Mouse (Mus musculus): ENCODE data around the gene Gba. TPM values are rescaled to one million over a fixed set of nuclear protein-coding genes. Genes with fewer than 3 reads are reported as not detected.

Gba gene
- polyA plus RNA-seq, 1 experiment from 2014 or later = 35.5 TPM

DNA sequence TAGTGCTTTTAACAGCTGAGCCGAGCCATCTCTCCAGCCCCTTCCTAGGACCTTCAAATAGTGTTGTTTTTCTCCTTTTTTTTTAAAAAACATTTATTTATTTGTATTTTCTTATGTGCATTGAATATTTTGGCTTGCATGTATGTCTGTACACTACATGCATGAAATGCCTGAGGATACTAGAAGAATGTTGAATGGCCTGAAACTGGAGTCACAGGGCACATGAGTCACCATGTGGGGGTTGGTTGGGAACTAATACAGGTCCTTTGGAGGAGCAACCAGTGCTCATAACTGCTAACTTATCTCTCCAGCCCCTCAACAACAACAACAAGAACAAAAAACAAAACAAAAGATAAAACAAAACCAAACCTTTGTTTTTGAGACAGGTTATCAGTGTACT lies 39.6 kb upstream of the Gba start:
- no peak overlapping the region for H3K4me2 ChIP-seq
- H3K4me3 ChIP-seq (ENCODE audit: low read depth, low read length) = no peak overlapping the region
- H3K36me3 ChIP-seq (ENCODE audit: insufficient read depth) = peaks cover 20% of the 10 kb centered on the region
- no peaks in the 10 kb centered on the region for H3K9me3 ChIP-seq (ENCODE audit: low read depth, low read length)
- H3K4me1 ChIP-seq (ENCODE audit: insufficient read depth) = no peaks in the 10 kb centered on the region
- TF ChIP-seq CTCF (IDR thresholded peaks at IDR 0.05; ENCODE audit: low read depth) = no peak
- ATAC-seq (ENCODE audit: insufficient read depth) = no peak
- 81% methylated on average over 1 of the region's 1 CpGs for WGBS
- H3K27me3 ChIP-seq (ENCODE audit: insufficient read depth, low read length) = peaks cover 10% of the 10 kb centered on the region
- H3K9ac ChIP-seq = no peak overlapping the region
- no peak for DNase-seq
- no peak overlapping the region for H3K27ac ChIP-seq (ENCODE audit: low read depth)

- TF ChIP-seq CTCF (IDR thresholded peaks at IDR 0.05; ENCODE audit: low read depth) = no peak
- H3K9ac ChIP-seq = peak overlapping the region; percentile 97
- H3K36me3 ChIP-seq (ENCODE audit: insufficient read depth) = peaks cover 26% of the 10 kb centered on the region
- no peaks in the 10 kb centered on the region for H3K4me1 ChIP-seq (ENCODE audit: insufficient read depth)
- H3K4me3 ChIP-seq (ENCODE audit: low read depth, low read length) = peak overlapping the region; percentile 93
- H3K4me2 ChIP-seq = peak overlapping the region; percentile 66
- ATAC-seq (ENCODE audit: insufficient read depth) (no peak), DNase-seq (no peak)
- H3K9me3 ChIP-seq (ENCODE audit: low read depth, low read length) = no peaks in the 10 kb centered on the region
- no peak overlapping the region for H3K27ac ChIP-seq (ENCODE audit: low read depth)
- H3K27me3 ChIP-seq (ENCODE audit: insufficient read depth, low read length) = peaks cover 3% of the 10 kb centered on the region
- 71% methylated on average over 5 of the region's 5 CpGs for WGBS
Measured at GRCm38 (mm10) chr3:89163643-89164245, 39.0 kb upstream of the Gba start.

DNA sequence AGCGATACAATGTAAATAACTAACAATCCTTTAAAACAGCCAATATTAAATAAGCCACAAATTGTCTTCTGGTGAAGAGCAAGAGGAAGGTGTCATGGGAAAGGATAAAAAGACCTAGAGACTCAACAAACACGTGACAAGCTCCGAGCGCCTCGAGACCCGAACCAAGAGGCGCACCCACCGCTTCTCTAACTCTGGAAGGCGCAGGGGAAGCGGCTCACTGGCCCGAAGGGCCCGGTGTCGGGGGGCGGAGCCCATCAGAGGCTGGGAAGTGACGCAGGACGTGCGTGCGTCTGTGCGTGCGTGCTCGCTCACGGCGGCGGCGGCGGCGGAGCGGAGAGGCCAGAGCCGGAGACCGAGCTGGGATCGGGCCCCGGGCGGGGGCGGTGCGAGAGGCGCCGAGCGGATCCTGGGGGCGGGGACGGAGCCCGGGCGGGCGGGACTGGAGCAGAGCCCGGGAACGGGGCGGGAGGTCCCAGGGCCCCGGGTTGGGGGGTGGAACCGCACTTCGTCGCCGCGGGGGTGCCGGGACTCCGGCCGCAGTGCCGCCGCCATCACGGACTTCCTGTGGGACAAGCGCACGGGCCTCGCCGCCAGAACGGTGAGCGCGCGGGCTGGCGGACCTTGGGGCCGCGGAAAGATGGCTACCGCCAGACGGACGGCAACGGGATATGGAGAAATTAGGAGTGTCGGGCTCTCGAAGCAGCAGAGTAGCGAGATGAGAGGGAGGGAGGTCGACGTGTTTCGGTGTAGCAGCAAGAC lies 38.0 kb upstream of the Gba start, which contains the start of gene Clk2:
Gene Clk2, plus strand, starts transcription at position 290 of the 762 bp plus-strand sequence.
- ATAC-seq (ENCODE audit: insufficient read depth) = peak; percentile 98
- H3K4me2 ChIP-seq = peak within 1 kb of the TSS; percentile 66
- no peak for TF ChIP-seq CTCF (IDR thresholded peaks at IDR 0.05; ENCODE audit: low read depth)
- peak within 1 kb of the TSS; percentile 93 for H3K4me3 ChIP-seq (ENCODE audit: low read depth, low read length)
- no peaks in the 10 kb centered on the region for H3K27me3 ChIP-seq (ENCODE audit: insufficient read depth, low read length)
- under 1% methylated on average over 76 of the region's 79 CpGs for WGBS
- H3K27ac ChIP-seq (ENCODE audit: low read depth) = peak within 1 kb of the TSS; percentile 98
- H3K4me1 ChIP-seq (ENCODE audit: insufficient read depth) = no peaks in the 10 kb centered on the region
- no peaks in the 10 kb centered on the region for H3K9me3 ChIP-seq (ENCODE audit: low read depth, low read length)
- H3K9ac ChIP-seq = peak within 1 kb of the TSS; percentile 97
- peaks cover 35% of the 10 kb centered on the region for H3K36me3 ChIP-seq (ENCODE audit: insufficient read depth)
- DNase-seq = peak; percentile 97

DNA sequence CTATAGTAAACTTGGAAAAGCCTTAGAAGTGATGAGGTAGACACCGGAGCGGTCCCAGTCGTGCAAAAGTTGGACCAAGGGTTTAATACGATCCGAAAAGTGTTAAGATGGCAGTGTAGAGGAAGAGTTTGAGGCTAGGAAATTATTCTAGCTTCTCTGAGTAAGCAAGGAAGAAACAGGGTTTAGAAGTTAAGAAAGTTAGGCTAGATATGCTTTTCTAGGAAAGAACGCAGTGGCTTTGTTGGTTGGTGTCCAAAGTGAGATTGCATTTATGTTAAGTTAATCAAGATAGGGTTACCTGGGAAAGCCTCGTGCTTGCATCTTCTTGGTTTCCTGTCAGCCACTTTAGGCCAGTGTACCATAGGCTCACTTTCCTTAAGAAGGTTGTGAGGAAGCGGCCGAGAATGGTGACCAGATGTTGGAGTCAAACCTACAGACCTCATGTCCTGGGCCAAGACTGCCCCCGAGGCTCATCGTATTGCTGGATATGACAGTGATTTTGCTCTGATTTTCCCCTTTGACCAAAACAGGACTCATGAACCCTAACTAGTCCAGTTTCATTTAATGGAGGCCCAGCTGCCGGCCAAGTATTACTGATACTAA lies 37.4 kb upstream of the Gba start:
- DNase-seq = peak; percentile 18
- Histone ChIP-seq H3K9ac (peak overlapping the region; percentile 97), H3K9me3 (ENCODE audit: low read depth, low read length) (no peaks in the 10 kb centered on the region), H3K4me3 (ENCODE audit: low read depth, low read length) (peak overlapping the region; percentile 93), H3K36me3 (ENCODE audit: insufficient read depth) (peaks cover 42% of the 10 kb centered on the region), H3K27ac (ENCODE audit: low read depth) (peak overlapping the region; percentile 98), H3K4me2 (peak overlapping the region; percentile 66), H3K27me3 (ENCODE audit: insufficient read depth, low read length) (no peaks in the 10 kb centered on the region), H3K4me1 (ENCODE audit: insufficient read depth) (no peaks in the 10 kb centered on the region)
- TF ChIP-seq CTCF (IDR thresholded peaks at IDR 0.05; ENCODE audit: low read depth) = no peak
- 13% methylated on average over 12 of the region's 12 CpGs for WGBS
- no peak; the same call in 1 of the 2 replicates for ATAC-seq (ENCODE audit: insufficient read depth)

GRCm38 (mm10) chr3:89166945-89167344 lies 35.8 kb upstream of the Gba start:
- no peaks in the 10 kb centered on the region for H3K27me3 ChIP-seq (ENCODE audit: insufficient read depth, low read length)
- DNase-seq = no peak
- no peak for TF ChIP-seq CTCF (IDR thresholded peaks at IDR 0.05; ENCODE audit: low read depth)
- H3K27ac ChIP-seq (ENCODE audit: low read depth) = no peak overlapping the region
- H3K36me3 ChIP-seq (ENCODE audit: insufficient read depth) = peaks cover 56% of the 10 kb centered on the region
- H3K4me1 ChIP-seq (ENCODE audit: insufficient read depth) = no peaks in the 10 kb centered on the region
- H3K4me3 ChIP-seq (ENCODE audit: low read depth, low read length) = no peak overlapping the region
- H3K4me2 ChIP-seq = no peak overlapping the region
- H3K9me3 ChIP-seq (ENCODE audit: low read depth, low read length) = no peaks in the 10 kb centered on the region
- H3K9ac ChIP-seq = no peak overlapping the region
- no peak for ATAC-seq (ENCODE audit: insufficient read depth)
- 86% methylated on average over 19 of the region's 19 CpGs for WGBS

DNA sequence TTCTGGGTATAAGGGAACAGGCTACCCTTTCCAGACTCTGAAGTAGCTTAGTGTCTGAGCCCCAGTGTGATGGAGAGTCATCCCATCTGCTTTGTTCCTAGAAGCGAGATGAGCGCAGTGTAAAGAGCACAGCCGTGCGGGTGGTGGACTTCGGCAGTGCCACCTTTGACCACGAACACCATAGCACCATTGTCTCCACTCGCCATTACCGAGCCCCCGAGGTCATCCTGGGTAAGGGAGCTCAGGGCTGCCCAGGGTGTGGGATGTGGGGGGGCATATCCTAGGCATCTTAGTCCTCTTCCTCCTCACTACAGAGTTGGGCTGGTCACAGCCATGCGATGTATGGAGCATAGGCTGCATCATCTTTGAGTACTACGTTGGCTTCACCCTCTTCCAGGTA lies 27.9 kb upstream of the Gba start:
- DNase-seq = no peak

GRCm38 (mm10) chr3:89175544-89175943 lies 27.2 kb upstream of the Gba start:
- H3K4me3 ChIP-seq (ENCODE audit: low read depth, low read length) = no peak overlapping the region
- TF ChIP-seq CTCF (IDR thresholded peaks at IDR 0.05; ENCODE audit: low read depth) = no peak
- H3K27me3 ChIP-seq (ENCODE audit: insufficient read depth, low read length) = no peaks in the 10 kb centered on the region
- H3K9me3 ChIP-seq (ENCODE audit: low read depth, low read length) = no peaks in the 10 kb centered on the region
- no peak overlapping the region for H3K9ac ChIP-seq
- DNase-seq (no peak), ATAC-seq (ENCODE audit: insufficient read depth) (no peak)
- WGBS = 85% methylated on average over 10 of the region's 10 CpGs
- no peak overlapping the region for H3K27ac ChIP-seq (ENCODE audit: low read depth)
- peaks cover 77% of the 10 kb centered on the region for H3K36me3 ChIP-seq (ENCODE audit: insufficient read depth)
- no peak overlapping the region for H3K4me2 ChIP-seq
- peaks cover 4% of the 10 kb centered on the region; the same call in 1 of the 2 replicates for H3K4me1 ChIP-seq (ENCODE audit: insufficient read depth)

More for the DNA sequence above, 27.9 kb upstream of the Gba start:
- 91% methylated on average over 11 of the region's 11 CpGs for WGBS
- Histone ChIP-seq H3K4me3 (ENCODE audit: low read depth, low read length) (no peak overlapping the region), H3K9ac (no peak overlapping the region), H3K27me3 (ENCODE audit: insufficient read depth, low read length) (no peaks in the 10 kb centered on the region), H3K4me2 (no peak overlapping the region), H3K27ac (ENCODE audit: low read depth) (no peak overlapping the region), H3K9me3 (ENCODE audit: low read depth, low read length) (no peaks in the 10 kb centered on the region), H3K4me1 (ENCODE audit: insufficient read depth) (peaks cover 4% of the 10 kb centered on the region; the same call in 1 of the 2 replicates), H3K36me3 (ENCODE audit: insufficient read depth) (peaks cover 77% of the 10 kb centered on the region)
- no peak for ATAC-seq (ENCODE audit: insufficient read depth)
- no peak for TF ChIP-seq CTCF (IDR thresholded peaks at IDR 0.05; ENCODE audit: low read depth)

Data from lung, embryonic 14.5 days (tissue).